Mouse (Mus musculus): ENCODE results near the gene Htr1d.

DNA sequence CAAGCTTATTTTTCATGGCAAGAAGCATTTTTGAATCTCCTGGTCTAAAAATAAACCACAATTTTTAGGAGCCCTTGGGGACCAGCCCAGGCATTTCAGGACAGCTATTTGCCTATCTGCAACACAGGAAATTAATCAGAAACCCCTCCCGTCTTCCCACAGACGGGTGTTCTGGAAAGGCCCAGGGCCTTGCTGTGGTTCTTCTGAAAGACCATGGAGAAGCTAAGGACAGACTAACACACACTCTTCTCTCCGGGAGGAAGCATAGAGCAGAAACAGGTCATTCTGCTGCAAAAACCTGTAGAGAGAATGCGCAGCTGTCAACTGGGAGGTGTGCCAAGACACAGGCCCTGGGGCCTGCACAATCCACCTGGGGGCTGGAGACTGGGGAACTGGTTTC is 42.9 kb downstream of the Htr1d start:
- TF ChIP-seq EP300 (IDR thresholded peaks at IDR 0.05; ENCODE audit: low read depth) (no peak), CTCF (IDR thresholded peaks at IDR 0.05; ENCODE audit: low read depth) (no peak)

Data from liver, embryonic 14.5 days (tissue).